Mouse (Mus musculus): Measurements from ENCODE around the gene Dennd5a. TPM values are rescaled to one million over a fixed set of nuclear protein-coding genes. Genes with fewer than 3 reads are reported as not detected.
A peak's percentile ranks its signal among the peaks of the same experiment; 100 is the strongest.
"Not testable (repeated sequence)": the region's sequence is repeated elsewhere in the genome, so short reads cannot be mapped to it uniquely, and the experiment has no call there.

Dennd5a gene
- polyA plus RNA-seq, 1 experiment from 2014 or later = 31.3 TPM

DNA sequence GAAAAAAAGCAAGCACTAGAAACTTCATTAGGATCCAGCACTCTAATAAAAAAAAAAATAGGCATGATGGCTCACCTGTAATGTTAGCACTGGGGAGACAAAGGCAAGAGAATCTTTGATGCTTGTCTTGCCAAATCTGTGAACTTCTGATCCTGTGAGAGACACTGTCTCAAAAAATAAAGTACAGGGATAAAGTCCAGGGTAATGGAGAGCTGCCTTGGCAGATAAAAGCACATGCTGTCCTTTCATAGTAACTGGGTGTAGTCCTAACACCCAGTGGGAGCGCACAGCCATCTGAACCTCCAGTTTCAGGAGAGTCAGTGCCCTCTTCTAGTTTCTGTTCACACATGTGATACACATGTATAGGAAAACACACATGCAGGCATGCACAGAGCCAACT lies 31.0 kb upstream of the Dennd5a start:
- Histone ChIP-seq H3K4me3 (ENCODE audit: low read length) (no peak overlapping the region), H3K4me1 (ENCODE audit: insufficient read depth, low read length) (no peaks in the 10 kb centered on the region), H3K27ac (ENCODE audit: low read length) (no peak overlapping the region), H3K9me3 (ENCODE audit: low read length) (no peaks in the 10 kb centered on the region), H3K9ac (replicated peaks; ENCODE audit: low read length) (no peak overlapping the region), H3K27me3 (ENCODE audit: insufficient read depth, low read length) (no peaks in the 10 kb centered on the region), H3K36me3 (ENCODE audit: insufficient read depth, low read length) (no peaks in the 10 kb centered on the region), H3K4me2 (replicated peaks; ENCODE audit: low read depth, low read length) (no peak overlapping the region)
- 83% methylated on average over 1 of the region's 1 CpGs for WGBS
- no peak for ATAC-seq (ENCODE audit: low FRiP score, low TSS enrichment)

DNA sequence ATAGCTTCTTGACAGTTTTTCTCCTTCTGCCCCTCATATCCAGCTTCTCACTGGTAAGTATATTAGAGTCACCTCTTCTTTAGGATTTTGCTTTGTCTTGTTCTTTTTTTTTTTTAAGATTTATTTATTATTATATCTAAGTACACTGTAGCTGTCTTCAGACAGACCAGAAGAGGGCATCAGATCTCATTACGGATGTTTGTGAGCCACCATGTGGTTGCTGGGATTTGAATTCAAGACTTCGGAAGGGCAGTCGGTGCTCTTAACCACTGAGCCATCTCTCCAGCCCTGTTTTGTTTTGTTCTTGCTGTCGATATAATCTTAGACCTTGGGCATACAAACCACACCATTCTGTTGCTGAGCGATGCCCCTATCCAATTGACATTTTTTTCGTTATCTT lies 26.5 kb upstream of the Dennd5a start, which contains the start of gene Tmem41b:
Gene Tmem41b (minus strand): TSS at position 155 of the 400 bp plus-strand sequence.
- Histone ChIP-seq H3K9ac (replicated peaks; ENCODE audit: low read length) (peak within 1 kb of the TSS; percentile 75), H3K27ac (ENCODE audit: low read length) (peak within 1 kb of the TSS; percentile 85), H3K4me3 (ENCODE audit: low read length) (peak within 1 kb of the TSS; percentile 75), H3K4me2 (replicated peaks; ENCODE audit: low read depth, low read length) (peak within 1 kb of the TSS; percentile 83)
- H3K4me1 ChIP-seq (ENCODE audit: insufficient read depth, low read length); H3K9me3 ChIP-seq (ENCODE audit: low read length); H3K36me3 ChIP-seq (ENCODE audit: insufficient read depth, low read length); H3K27me3 ChIP-seq (ENCODE audit: insufficient read depth, low read length); ATAC-seq (ENCODE audit: low FRiP score, low TSS enrichment): not testable (repeated sequence)
- 35% methylated on average over 6 of the region's 6 CpGs for WGBS

DNA sequence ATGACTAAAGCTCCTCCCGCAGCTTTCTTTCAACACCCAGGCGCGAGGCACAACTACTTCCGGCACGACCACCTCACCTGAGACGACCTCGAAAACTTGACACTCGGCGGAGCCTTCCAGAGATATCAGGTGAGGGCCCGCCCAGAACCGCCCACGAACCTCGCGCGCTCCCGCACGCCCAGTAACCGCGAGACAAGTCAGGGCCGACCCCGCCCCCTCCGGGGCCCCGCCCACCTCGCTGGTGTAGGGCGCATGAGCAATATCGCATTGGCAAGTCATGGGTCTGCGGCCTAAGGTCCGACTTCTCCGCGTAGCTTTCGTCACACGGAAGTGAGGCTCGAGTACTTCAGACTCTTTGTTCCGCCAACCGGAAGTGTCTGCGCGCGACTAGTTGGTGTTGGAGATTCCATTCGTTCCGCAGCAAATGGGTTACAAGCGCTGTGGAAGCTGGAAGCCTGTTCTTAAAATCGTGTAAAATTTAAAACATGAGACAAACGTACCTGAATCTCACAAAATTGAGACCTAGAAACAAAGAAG lies 25.9 kb upstream of the Dennd5a start:
- ATAC-seq (ENCODE audit: low FRiP score, low TSS enrichment) = peak; percentile 99
- H3K27ac ChIP-seq (ENCODE audit: low read length) = peak overlapping the region; percentile 85
- peak overlapping the region; percentile 83 for H3K4me2 ChIP-seq (replicated peaks; ENCODE audit: low read depth, low read length)
- WGBS = under 1% methylated on average over 43 of the region's 43 CpGs
- H3K27me3 ChIP-seq (ENCODE audit: insufficient read depth, low read length) = no peaks in the 10 kb centered on the region
- peaks cover 8% of the 10 kb centered on the region; the same call in 1 of the 2 replicates for H3K36me3 ChIP-seq (ENCODE audit: insufficient read depth, low read length)
- H3K9me3 ChIP-seq (ENCODE audit: low read length) = no peaks in the 10 kb centered on the region
- H3K9ac ChIP-seq (replicated peaks; ENCODE audit: low read length) = peak overlapping the region; percentile 75
- H3K4me1 ChIP-seq (ENCODE audit: insufficient read depth, low read length) = peaks cover 9% of the 10 kb centered on the region
- H3K4me3 ChIP-seq (ENCODE audit: low read length) = peak overlapping the region; percentile 75

DNA sequence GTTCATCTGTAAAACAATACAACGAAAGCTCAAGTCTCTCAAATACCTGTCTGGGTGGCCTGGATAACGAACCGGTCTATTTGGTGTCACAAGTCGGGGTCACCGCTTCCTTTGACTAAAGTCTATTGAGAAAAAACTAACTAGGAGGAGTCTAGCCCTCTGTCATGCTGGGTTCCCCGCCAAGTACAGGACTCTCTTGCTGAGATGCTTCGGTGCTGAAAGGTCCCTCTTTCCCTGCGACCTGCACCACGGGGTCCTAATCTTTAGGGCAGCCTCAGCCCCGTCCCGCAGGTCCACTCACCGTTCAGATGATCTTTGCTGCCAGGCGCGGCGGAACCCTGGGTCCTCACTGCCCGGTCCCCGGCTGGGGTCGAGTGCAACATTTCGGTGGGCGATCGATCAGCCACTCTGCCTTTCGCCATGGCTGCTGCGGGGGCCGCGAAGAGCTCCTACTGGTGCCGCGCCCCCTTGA lies 25.4 kb upstream of the Dennd5a start:
- peak overlapping the region; percentile 75 for H3K4me3 ChIP-seq (ENCODE audit: low read length)
- peak overlapping the region; percentile 71 for H3K27ac ChIP-seq (ENCODE audit: low read length)
- H3K9me3 ChIP-seq (ENCODE audit: low read length) = no peaks in the 10 kb centered on the region
- ATAC-seq (ENCODE audit: low FRiP score, low TSS enrichment) = peak; percentile 53; the same call in 1 of the 2 replicates
- H3K27me3 ChIP-seq (ENCODE audit: insufficient read depth, low read length) = no peaks in the 10 kb centered on the region
- peak overlapping the region; percentile 75 for H3K9ac ChIP-seq (replicated peaks; ENCODE audit: low read length)
- peaks cover 8% of the 10 kb centered on the region; the same call in 1 of the 2 replicates for H3K36me3 ChIP-seq (ENCODE audit: insufficient read depth, low read length)
- H3K4me1 ChIP-seq (ENCODE audit: insufficient read depth, low read length) = peaks cover 9% of the 10 kb centered on the region
- under 1% methylated on average over 27 of the region's 27 CpGs for WGBS
- peak overlapping the region; percentile 83 for H3K4me2 ChIP-seq (replicated peaks; ENCODE audit: low read depth, low read length)

DNA sequence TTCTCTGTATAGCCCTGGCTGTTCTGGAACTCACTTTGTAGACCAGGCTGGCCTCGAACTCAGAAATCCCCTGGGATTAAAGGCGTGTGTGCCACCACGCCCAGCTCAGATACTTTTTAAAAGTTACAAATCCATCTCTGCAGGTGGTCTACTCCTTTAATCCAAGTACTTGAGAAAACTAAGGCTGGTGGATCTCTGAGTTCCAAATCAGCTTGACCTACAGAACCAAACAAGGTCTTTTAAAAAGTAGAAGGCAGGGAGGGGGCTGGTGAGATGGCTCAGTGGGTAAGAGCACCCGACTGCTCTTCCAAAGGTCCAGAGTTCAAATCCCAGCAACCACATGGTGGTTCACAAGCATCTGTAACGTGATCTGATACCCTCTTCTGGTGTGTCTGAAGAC lies 24.3 kb upstream of the Dennd5a start:
- peak overlapping the region; percentile 83; the same call in 1 of the 2 replicates for H3K4me2 ChIP-seq (replicated peaks; ENCODE audit: low read depth, low read length)
- H3K36me3 ChIP-seq (ENCODE audit: insufficient read depth, low read length) = peaks cover 14% of the 10 kb centered on the region
- not testable (repeated sequence) for H3K9ac ChIP-seq (replicated peaks; ENCODE audit: low read length); H3K4me3 ChIP-seq (ENCODE audit: low read length); H3K27me3 ChIP-seq (ENCODE audit: insufficient read depth, low read length); H3K27ac ChIP-seq (ENCODE audit: low read length); H3K4me1 ChIP-seq (ENCODE audit: insufficient read depth, low read length); ATAC-seq (ENCODE audit: low FRiP score, low TSS enrichment); H3K9me3 ChIP-seq (ENCODE audit: low read length)
- 65% methylated on average over 5 of the region's 5 CpGs for WGBS

DNA sequence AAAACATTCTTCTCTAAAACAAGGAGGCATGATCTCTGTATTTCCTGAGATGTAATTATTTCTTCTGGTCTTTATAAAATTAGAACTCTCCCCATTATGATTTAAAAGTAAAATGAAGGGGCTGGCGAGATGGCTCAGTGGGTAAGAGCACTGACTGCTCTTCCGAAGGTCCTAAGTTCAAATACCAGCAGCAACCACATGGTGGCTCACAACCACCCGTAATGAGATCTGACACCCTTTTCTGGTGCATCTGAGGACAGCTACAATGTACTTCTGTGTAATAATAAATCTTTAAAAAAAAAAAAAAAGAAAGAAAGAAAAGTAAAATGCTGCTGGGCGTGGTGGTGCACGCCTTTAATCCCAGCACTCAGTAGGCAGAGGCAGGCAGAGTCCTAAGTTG lies 16.9 kb upstream of the Dennd5a start:
- not testable (repeated sequence) for H3K4me1 ChIP-seq (ENCODE audit: insufficient read depth, low read length); H3K4me3 ChIP-seq (ENCODE audit: low read length); H3K4me2 ChIP-seq (replicated peaks; ENCODE audit: low read depth, low read length); H3K9me3 ChIP-seq (ENCODE audit: low read length); ATAC-seq (ENCODE audit: low FRiP score, low TSS enrichment); H3K27me3 ChIP-seq (ENCODE audit: insufficient read depth, low read length); H3K27ac ChIP-seq (ENCODE audit: low read length); H3K9ac ChIP-seq (replicated peaks; ENCODE audit: low read length)
- 74% methylated on average over 5 of the region's 5 CpGs for WGBS
- H3K36me3 ChIP-seq (ENCODE audit: insufficient read depth, low read length) = peaks cover 36% of the 10 kb centered on the region

DNA sequence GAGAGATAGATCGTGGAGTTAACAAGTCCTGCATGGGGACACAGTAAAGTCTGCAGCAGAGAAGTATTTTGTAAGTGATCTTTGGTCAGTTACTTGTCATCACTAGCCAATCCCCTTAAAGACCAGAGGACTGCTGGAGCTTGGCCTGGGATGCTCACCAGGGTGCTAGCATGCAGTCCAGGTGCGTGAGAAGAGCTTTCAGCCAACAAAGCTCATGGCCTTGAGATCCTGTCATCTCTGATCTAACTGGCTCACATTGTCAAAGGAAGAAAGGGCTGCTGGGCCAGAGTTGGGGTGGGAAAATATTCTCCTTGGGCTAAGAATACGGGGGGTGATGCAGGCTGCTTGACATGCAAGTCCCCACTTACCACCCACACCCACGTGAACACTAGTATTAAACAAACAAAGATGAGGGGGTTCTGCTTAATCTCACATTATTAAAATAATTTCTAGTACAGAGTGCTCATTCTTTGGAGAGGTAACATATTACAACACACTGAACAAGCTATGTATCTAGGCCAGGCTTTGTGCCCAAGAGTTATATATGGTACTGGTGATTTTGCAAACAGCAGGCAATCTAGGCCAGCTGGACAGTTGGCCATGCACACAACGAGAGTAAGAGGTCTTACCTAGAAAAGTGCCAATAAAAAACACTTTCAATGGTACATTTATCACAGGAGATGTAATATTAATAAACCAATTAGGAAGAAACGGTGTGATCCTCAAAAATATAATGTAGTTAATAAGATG lies 15.9 kb upstream of the Dennd5a start:
- no peaks in the 10 kb centered on the region for H3K4me1 ChIP-seq (ENCODE audit: insufficient read depth, low read length)
- H3K9me3 ChIP-seq (ENCODE audit: low read length) = no peaks in the 10 kb centered on the region
- no peak overlapping the region for H3K4me2 ChIP-seq (replicated peaks; ENCODE audit: low read depth, low read length)
- H3K27ac ChIP-seq (ENCODE audit: low read length) = no peak overlapping the region
- no peaks in the 10 kb centered on the region for H3K27me3 ChIP-seq (ENCODE audit: insufficient read depth, low read length)
- H3K4me3 ChIP-seq (ENCODE audit: low read length) = no peak overlapping the region
- no peak for ATAC-seq (ENCODE audit: low FRiP score, low TSS enrichment)
- 96% methylated on average over 6 of the region's 6 CpGs for WGBS
- no peak overlapping the region for H3K9ac ChIP-seq (replicated peaks; ENCODE audit: low read length)
- peaks cover 31% of the 10 kb centered on the region for H3K36me3 ChIP-seq (ENCODE audit: insufficient read depth, low read length)

DNA sequence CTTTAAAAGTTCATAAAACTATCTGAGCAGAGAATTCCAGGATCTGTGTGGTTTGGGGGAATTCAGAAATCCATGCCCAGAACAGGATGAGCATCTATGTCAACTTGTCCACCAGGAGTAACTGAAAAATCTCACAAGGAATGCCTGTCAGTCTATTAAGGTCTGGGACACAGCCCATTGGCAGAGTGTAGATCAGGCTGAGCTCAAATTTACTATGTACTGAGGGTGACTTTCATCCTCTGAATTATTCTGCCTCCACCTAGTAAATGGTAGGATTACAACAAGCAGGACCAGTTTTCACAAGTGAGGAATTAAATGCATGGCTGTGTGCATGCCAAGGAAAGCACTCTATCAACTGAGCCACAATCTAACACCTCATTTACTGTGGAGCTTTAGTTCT lies 9.3 kb upstream of the Dennd5a start:
- Histone ChIP-seq H3K4me3 (ENCODE audit: low read length) (no peak overlapping the region), H3K27ac (ENCODE audit: low read length) (no peak overlapping the region), H3K9ac (replicated peaks; ENCODE audit: low read length) (no peak overlapping the region), H3K36me3 (ENCODE audit: insufficient read depth, low read length) (peaks cover 6% of the 10 kb centered on the region; the same call in 1 of the 2 replicates), H3K9me3 (ENCODE audit: low read length) (no peaks in the 10 kb centered on the region), H3K27me3 (ENCODE audit: insufficient read depth, low read length) (no peaks in the 10 kb centered on the region), H3K4me1 (ENCODE audit: insufficient read depth, low read length) (no peaks in the 10 kb centered on the region; the same call in 1 of the 2 replicates), H3K4me2 (replicated peaks; ENCODE audit: low read depth, low read length) (no peak overlapping the region)
- ATAC-seq (ENCODE audit: low FRiP score, low TSS enrichment) = no peak

DNA sequence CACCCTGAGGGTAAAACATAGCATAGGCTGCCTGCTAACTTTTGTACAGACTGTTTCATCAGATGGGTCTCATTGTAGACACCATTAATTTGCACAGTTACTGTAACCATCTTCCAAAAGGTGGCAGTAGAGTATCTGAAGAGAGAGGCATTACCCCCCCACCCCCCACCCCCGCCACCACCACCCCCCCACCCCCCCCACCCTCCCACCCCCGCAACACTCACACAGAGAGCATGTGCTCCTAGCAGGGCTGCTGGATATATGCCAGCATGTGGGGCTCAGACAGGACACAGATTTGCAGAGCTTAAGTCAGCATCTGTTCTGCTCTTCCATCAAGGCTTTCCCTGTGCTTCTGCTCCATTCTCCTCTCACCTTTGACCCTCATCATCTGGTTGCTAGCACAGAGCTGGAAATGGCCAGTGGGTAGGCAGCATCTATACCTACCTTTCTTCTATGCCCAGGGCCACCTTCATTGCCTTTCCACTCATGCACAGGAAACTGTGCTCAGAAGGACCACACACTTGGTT lies 8.7 kb upstream of the Dennd5a start:
- Histone ChIP-seq H3K27ac (ENCODE audit: low read length) (no peak overlapping the region), H3K4me1 (ENCODE audit: insufficient read depth, low read length) (no peaks in the 10 kb centered on the region; the same call in 1 of the 2 replicates), H3K4me3 (ENCODE audit: low read length) (no peak overlapping the region), H3K9ac (replicated peaks; ENCODE audit: low read length) (no peak overlapping the region), H3K4me2 (replicated peaks; ENCODE audit: low read depth, low read length) (no peak overlapping the region), H3K27me3 (ENCODE audit: insufficient read depth, low read length) (no peaks in the 10 kb centered on the region), H3K9me3 (ENCODE audit: low read length) (no peaks in the 10 kb centered on the region), H3K36me3 (ENCODE audit: insufficient read depth, low read length) (peaks cover 6% of the 10 kb centered on the region; the same call in 1 of the 2 replicates)
- WGBS = 8% methylated on average over 2 of the region's 2 CpGs
- peak; percentile 67; the same call in 1 of the 2 replicates for ATAC-seq (ENCODE audit: low FRiP score, low TSS enrichment)

Measured in kidney, embryonic 16.5 days (tissue).